Mouse (Mus musculus) cerebral cortex, adult 2 months (tissue): ENCODE data around the gene Dync1h1.

Experiments
- WGBS: fragments of 180-500 bp; shearing (Covaris S2); methylation state at CpG from one replicate; pipeline ENCODE4 v1.1.7; 2018; 5-methylcytosine and 5-hydroxymethylcytosine counted together

Dync1h1 gene

GRCm38 (mm10) chr12:110601241-110602218 is at the start of gene Dync1h1:
Gene Dync1h1 (plus strand): TSS chr12:110601452.
- under 1% methylated on average over 98 of the region's 105 CpGs for WGBS

DNA sequence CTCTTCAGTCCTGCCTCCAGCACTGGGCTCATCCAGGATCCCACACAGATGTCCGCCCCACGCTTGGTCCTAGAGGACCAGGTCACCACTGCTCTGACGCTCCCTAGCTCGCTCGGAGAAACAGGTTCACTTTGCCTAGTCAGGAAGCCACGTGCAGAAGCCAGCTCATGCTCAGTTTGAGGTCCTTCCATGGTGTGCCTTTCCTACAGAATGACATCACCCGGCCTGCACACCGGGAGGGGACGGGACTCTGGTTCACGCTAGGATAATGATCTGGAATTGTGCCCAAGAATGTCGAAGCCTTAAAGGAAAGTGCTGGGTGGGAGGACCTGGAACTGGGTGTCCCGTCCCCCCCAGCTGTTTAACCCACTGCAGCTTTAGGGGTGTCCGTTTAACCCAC is 49.1 kb upstream of the Dync1h1 start:
- WGBS = 38% methylated on average over 13 of the region's 13 CpGs

- 61% methylated on average over 5 of the region's 5 CpGs for WGBS
Measured at GRCm38 (mm10) chr12:110553362-110553761, 47.9 kb upstream of the Dync1h1 start.

DNA sequence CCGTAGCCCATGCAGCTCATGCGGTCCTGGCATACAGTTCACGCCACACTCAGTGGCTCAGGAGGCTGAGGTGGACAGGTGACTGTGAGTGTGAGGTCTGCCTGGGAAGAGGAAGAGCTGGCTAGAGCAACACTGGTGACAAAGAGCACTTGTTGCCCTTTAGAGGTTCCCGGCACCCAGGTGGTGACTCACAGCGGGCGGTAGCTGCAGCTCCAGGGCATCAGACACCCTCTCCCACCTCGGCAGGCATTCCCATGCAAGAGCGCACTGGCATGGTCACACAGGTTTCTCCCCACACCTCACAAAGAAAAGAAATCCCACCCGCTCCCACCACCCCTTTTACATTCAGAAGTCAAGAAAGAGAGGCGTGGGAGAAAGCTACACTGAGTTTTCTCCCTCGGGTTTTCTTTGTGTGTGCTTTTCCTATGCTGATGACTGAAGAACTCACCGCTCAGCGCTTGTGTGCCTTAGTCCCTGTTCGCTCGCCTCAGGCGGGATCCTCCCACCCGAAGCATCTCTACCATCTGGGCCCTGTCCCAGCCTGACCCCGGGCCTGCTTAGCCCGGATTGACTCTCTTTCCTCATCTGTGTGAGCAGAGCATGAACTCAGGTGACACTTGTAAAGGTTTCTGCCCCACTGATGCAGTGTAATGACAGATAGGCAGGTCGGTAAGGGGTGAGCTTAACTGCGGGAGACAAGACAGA is 45.6 kb upstream of the Dync1h1 start:
- WGBS = 60% methylated on average over 21 of the region's 21 CpGs

DNA sequence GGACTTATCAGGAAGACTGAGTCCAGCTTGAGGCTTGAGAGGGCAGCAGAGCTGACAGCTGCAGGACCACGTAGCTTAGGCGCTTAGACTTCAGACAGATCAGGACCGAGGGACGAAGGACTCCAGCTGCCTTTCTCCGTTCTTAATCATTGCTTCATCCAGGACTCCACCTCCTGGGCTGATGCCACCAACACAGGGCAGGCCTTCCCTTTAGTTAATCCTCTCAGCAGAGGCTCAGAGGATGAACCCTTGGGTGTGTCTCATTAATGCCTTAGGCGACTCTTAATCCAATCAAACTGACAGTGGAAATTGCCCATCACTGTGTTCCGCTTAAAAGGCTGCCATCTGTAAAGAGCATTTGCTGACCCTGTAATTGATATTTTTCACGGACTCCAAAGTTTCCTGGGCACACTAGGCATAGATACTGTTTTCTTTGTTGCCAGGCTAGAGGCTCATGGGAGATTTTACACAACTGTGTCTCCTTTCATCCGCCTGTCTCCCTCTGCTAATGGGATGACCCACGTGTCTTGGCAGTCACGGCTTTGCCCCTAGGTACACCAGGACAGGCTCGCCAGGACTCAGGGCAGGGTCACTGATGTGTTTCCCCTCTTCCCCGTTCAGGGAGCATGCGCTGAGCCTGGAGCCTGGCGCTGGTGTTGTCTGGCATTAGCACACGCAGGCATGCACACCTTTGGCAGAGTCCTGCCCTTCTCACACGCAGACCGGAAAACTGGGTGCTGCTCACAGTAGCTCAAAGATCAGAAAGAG is 44.2 kb upstream of the Dync1h1 start:
- WGBS = 75% methylated on average over 18 of the region's 18 CpGs

DNA sequence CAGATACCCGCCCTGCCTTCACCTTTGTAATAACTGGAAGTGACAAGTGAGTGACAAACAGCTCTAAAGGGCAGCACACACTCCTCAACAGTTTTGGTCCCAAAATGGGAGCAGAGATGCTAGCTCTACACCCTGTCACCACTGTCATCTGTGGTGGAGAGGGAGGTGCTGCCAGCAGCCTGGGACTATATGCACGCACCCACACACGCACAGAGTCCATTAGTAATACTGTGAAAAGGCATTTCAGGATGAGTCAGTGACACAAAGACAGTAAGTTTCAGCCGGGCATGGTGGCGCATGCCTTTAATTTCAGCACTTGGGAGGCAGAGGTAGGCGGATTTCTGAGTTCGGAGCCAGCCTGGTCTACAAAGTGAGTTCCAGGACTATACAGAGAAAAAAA is 43.1 kb upstream of the Dync1h1 start:
- 68% methylated on average over 7 of the region's 7 CpGs for WGBS

DNA sequence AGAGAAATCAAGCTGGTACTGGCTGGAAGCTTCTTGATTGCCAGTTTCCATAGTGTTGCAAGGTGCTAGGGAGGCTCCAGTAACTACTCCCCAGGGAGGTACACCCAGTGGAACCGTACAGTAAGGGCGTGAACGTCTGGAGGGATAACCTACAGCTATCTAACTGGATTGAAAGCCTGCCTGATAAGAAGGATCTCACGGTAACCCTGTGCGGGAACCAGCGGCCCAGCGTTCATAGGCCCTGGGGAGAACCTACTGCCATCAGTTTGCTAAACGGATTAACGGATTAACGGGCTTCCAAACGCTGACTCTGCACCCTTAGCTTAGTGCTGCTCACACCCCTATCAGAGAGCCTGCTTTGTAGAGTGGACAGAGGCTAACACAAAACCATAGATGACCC is 37.9 kb upstream of the Dync1h1 start:
- 84% methylated on average over 11 of the region's 11 CpGs for WGBS

GRCm38 (mm10) chr12:110564848-110565247 is 36.4 kb upstream of the Dync1h1 start:
- WGBS = 96% methylated on average over 11 of the region's 11 CpGs

GRCm38 (mm10) chr12:110566366-110566765 is 34.9 kb upstream of the Dync1h1 start:
- 60% methylated on average over 9 of the region's 9 CpGs for WGBS

- WGBS = 76% methylated on average over 10 of the region's 10 CpGs
Measured at GRCm38 (mm10) chr12:110571050-110571449, 30.2 kb upstream of the Dync1h1 start.

DNA sequence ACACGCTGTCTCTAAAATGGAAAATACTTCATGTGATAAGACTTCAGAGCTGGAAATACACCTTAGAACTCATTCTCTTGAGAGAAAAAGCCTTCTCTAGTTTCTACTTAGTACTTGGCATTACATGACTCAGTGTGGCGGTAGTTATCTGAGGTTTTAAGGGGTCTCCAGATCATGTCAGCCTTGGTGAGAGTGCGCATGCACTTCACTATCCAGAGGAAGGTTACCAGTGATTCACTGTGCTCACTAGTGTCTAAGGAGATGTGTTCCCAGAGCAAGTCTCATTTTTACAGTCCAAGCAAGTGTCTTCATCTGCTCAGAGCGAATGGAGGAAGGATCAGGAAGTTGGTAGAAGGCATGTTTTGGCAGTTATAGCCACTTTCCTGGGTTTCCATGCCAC is 28.9 kb upstream of the Dync1h1 start:
- WGBS = 94% methylated on average over 4 of the region's 4 CpGs

- WGBS = 86% methylated on average over 8 of the region's 8 CpGs
Measured at GRCm38 (mm10) chr12:110573635-110574034, 27.6 kb upstream of the Dync1h1 start.

DNA sequence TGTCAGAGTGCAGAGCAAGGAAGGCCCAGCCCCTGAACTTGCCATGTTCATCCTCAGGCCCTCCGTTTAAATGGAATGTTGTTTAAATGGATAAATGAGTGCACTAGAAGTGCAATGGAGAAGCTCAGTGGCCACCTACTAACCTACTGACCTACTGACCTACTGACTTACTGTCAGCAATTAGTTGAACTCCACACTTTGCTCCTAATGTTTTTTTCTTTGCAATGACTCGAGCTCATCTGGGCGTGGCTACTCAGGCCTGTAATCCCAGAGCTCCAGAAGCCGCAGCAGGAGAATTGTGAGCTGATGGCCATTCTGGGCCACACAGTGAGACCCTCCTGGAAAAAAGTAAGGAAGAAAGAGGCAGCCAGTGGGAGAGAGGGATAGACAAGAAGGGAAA is 25.3 kb upstream of the Dync1h1 start:
- 85% methylated on average over 4 of the region's 4 CpGs for WGBS

GRCm38 (mm10) chr12:110578333-110578732 is 22.9 kb upstream of the Dync1h1 start:
- 57% methylated on average over 9 of the region's 9 CpGs for WGBS

- 86% methylated on average over 6 of the region's 6 CpGs for WGBS
Measured at GRCm38 (mm10) chr12:110588622-110589021, 12.6 kb upstream of the Dync1h1 start.

GRCm38 (mm10) chr12:110590804-110591259 is 10.4 kb upstream of the Dync1h1 start:
- under 1% methylated on average over 15 of the region's 15 CpGs for WGBS

- under 1% methylated on average over 56 of the region's 56 CpGs for WGBS
Measured at GRCm38 (mm10) chr12:110591260-110591883, 9.9 kb upstream of the Dync1h1 start.

DNA sequence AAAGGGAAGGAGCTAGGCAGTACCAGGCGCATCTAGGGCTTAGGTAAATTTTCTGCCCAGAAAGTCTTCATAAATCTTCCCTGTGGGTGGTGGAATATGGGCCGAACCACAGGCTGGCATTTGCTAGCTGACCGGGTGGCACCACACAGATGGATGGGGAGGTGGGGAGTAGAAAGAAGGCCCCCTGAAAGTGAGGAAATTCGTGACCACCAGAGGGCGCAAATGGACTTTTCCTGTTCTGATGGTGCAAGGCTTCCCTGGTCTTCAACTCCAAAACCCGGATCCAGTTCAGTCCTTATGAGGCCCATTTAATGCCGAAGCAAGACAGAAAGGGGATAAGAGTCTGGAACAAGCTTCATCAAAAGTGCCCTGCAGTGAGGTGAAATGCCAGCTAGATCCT is 2.7 kb upstream of the Dync1h1 start:
- 8% methylated on average over 7 of the region's 7 CpGs for WGBS

GRCm38 (mm10) chr12:110599791-110600190 is 1.5 kb upstream of the Dync1h1 start:
- 39% methylated on average over 4 of the region's 4 CpGs for WGBS

GRCm38 (mm10) chr12:110600225-110600991 is 844 bp upstream of the Dync1h1 start:
- WGBS = 25% methylated on average over 13 of the region's 13 CpGs

DNA sequence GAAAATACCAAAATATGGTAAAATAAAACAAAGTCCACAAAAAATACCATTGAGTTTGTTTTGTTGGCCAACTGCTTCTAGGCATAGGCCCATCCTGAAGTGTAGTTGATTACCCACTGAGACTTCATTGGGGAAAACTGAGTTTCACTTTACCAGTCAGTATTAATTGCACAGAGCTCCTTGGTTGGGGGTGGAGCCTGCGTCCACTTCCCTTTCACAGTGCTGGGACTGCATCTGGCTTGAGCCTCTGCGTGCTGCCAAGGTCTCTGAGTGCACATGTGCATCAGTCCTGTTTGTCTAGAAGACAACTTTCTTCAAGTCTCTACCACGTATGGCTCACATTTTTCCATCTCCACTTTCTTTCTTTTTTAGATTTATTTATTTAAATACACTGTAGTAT is 4.9 kb downstream of the Dync1h1 start:
- WGBS = 48% methylated on average over 3 of the region's 3 CpGs
